Mouse (Mus musculus): Measurements from ENCODE around the gene Mprip.
A peak's percentile ranks its signal among the peaks of the same experiment; 100 is the strongest.
"Not testable (repeated sequence)": the region's sequence is repeated elsewhere in the genome, so short reads cannot be mapped to it uniquely, and the experiment has no call there.

The Mprip gene

DNA sequence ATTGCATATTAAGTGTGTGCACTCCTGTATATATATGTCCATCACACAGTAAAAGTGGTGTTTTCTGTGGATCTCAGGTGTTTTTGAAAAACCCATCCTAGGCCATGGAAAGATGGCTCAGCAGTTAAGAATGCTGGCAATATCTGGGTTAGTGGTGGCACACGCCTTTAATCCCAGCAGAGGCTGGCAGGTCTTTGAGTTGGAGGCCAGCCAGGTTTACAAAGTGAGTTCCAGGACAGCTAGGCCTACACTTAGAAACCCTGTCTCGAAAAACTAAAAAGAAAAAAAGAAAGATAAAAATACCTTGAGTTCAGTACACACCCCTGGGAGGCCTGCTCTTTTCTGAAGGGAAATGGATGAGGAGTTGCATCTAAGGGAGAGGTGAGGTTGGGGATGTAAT is 60.3 kb downstream of the Mprip start:
- no peak for DNase-seq

DNA sequence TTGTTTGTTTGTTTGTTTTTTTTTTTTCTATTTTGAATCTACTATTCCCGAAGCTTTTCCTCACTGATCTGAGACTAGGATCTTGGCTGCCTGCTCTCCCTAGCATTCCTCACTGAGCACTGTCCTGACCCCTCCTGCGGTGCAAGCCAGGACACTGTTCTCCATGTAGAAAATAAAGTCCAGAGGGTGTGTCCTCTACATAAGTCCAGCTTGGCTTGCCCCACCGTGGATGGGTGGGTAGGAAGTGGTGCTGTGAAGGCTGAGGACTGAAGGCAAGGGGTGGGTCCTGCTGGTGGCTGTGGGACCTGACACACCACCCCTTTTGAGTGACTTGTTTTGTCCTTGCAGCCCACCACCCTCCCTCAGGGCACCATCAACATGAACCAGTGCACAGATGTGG is 66.1 kb downstream of the Mprip start:
- DNase-seq, result peak; percentile 92

DNA sequence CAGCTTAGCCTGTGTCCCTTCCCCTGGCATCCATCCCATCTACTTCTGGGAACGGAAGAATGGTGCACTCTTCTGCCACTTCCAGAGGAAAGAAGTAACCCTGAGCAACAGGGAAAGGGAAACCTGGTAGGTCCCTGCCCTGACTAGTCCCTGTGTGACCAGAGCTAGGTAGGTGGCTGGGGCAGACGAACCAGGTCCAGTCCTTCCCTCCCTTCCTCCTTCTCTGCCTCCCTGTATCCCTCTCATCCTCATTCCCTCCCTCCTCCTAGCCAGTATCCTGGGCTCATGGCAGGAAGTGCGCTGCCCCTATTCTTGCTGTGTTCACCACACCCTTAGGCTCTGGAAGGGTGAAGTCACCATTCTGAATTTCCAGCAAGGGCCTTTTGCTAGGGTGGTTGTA is 70.7 kb downstream of the Mprip start:
- peak; percentile 93 for DNase-seq

DNA sequence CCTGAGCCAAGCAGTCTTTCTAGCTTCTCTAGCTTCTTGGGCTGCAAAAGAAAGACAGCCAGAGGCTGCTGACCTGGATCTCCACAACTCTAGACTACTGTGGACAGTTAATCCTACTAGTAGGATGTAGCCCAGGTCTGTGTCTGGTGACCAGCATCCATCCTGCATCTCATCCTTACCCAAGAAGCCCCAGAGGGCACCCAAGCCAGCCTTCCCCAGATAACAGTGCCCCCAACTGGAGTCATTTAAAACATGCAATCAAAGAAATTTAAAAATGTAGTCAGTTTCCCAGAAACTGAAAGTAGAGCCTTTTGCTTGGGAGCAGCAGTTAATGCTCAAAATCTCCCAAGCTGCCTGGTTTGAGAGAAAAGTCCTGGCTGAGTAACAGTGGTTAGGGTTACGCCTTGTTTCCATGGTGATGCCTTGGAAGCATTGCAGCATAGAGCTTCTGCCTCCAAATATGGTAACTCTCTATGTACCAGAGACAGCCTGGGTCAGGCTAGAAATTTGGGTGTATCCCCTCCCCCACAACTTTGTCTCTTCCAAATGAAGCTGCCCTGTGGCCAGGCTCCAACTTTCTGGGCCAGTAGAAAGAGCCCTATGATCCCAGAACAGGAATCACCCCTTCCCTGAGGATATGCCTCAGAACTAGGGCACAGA is 71.4 kb downstream of the Mprip start:
- DNase-seq, result peak; percentile 98

DNA sequence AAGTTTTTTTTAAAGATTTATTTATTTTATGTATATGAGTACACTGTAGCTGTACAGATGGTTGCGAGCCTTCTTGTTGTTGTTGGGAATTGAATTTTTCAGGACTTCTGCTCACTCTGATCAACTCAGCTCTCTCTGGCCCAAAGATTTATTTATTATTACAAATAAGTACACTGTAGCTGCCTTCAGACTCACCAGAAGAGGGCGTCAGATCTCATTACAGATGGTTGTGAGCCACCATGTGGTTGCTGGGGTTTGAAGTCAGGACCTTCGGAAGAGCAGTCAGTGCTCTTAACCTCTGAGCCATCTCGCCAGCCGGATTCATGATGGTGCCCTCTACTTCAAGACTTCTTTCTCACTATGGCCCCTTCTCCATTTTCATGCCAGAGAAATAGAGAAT is 72.5 kb downstream of the Mprip start:
- not testable (repeated sequence) for DNase-seq

DNA sequence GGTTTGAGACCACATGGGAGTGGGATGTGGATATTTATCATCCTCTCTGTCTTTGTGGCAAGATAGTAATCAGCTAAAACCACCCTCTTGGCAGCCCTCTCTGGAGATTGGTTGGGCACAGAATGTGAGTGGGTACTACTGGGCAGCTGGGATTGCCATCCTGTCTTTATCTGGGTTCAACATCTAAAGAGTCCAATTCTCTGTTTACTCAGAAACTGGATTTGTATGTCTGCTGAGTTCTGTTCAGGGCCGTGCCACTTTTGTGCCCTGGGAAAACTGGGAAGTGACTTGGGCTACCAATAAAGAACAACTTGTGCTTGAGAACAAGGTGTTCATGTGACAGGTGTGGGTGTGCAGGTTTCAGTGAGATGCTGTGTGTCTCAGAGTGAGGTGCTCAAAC is 73.2 kb downstream of the Mprip start:
- no peak for DNase-seq

DNA sequence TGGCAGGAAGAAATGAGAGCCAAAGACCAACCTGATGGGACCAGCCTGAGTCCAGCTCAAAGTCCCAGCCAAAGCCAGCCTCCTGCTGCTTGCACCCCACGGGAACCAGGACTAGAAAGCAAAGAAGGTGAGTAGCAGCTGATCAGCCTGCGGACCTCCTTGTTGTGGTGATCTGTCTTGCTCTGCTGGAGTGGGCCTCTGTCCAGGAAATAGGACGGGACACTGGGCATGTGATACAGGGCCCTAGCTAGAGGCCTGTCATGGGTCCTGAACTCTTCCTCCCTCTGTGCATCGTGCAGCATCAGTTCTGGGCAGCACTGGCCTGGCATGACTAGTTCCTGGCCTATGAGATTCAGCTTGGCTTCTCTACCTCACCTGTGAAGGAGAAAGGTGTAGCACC is 74.8 kb downstream of the Mprip start:
- DNase-seq, result not testable (repeated sequence)

DNA sequence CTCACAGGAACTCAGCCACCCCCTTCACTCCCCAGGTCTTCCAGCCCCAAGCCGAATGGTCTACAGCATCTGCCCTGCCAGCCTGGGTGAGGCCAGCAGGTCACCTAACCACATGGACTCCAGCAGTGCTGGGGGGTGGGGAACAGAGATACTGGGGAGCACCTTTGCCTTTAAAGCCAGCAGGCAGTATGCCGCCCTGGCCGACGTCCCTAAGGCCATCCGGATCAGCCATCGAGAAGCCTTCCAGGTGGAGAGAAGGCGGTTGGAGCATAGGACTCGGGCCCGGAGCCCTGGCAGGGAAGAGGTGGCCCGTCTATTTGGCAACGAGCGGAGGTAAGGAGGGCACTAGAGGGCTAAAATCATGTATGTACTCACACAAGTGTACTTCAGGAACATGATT is 76.1 kb downstream of the Mprip start:
- DNase-seq, result peak; percentile 89

DNA sequence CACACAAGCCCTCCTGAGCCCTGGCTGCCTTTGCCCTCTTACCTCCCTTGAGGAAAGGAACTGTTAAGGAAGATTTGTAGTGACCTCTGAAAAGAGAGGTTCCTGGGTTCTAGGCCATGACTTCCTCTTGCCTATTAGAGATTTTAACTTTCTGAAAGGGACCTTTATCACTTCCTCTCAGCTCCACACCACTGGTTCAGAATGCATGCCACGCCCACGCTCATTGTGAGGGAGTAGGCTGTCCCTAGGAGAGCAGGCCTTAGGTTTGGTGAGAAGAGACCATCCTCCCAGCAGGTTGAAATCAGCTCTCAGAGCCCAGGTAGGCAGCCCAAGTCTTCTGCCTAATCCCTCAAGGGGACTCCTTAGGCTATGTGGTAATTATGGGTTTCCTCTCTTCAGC is 78.9 kb downstream of the Mprip start:
- no peak for DNase-seq

DNA sequence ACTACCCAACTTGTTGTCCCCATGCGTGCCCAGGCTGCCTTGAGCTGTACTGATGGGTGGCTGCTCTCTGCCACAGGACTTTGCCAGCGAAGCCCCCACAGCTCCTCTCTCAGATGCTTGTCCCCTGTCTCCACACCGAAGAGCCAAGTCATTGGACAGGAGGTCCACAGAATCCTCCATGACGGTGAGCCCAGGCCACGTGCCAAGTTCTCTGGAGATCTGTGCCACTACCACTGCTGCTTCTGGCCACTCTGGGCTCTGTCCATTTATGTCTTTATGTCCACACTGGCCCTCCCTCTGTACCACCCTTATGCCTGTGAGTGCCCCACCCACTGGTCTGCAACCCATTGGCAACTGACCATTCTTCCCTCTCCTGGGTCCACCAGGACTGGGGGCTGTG is 80.8 kb downstream of the Mprip start:
- DNase-seq, result peak; percentile 89

DNA sequence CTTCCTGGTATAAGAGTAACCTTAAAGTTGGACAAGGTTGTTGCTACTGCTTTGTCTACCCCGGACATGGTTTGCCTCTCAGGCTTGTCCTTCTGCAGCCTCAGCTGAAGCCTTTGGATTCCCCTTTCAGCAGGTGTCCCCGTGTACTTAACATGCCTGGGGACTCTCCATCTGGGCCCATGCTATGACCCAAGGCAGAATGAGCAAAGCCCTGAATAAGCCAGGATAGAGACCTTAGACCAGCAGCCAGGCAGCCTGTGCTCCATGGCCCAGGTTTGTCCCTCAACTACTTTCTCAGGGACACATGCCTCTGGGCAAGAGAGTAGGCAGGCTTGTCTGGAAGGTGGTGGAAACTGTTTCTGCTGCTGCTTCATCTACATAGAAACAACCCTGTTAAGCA is 82.2 kb downstream of the Mprip start:
- DNase-seq, result no peak

DNA sequence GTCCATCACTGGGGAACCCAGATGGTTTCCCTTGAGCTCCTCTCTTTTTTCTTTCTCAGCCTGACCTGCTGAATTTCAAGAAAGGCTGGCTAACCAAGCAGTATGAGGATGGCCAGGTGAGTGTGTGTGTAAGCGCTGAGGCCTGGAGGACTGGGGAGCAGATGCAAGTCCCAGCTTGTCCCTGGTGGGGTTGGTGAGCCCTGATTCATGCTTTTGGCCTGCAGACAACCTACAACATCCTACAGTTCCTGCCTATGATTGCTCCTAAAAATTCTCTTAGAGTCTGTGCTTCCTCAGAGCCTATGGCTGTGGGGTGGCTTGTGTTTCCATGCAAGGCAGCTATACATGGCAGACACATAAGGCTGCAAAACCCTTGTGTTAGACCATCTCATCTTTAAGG is 82.6 kb downstream of the Mprip start:
- DNase-seq, result no peak

DNA sequence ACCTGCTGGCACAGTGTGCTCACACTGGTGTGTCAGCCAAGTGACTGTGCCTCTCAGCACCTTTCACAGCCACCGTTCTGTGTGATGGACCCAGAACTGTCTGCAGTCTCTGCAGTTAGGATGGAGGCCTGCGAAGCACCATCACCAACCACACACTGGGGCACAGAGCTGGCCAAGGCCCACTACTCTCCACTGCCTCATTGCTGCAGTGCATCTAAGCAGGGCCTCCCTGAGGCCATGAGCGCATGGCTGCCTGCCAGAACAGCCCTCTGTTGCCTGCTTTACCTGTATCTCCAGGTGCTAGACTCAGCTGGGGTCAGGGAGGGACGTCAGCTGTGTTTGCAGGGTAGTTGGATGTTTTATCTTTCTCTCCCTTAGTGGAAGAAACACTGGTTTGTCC is 83.3 kb downstream of the Mprip start:
- no peak for DNase-seq

DNA sequence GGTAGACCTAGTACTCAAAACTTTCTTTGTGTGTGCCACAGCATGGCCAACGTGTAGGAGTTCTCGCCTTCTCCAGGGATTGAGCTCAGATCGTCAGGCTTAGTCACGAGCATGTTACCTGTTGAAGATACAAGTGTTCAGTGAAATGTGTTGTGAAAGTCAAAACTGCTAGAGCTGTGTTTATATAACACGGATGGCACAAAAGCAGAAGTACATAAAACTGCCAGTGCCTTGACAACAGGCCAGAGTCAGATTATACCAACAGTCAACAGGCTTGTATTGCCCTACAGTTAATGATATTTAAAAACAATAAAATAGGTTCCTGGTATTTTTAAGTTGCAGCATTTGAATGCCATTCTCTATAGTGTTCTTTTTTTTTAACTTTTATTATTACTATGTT is 84.7 kb downstream of the Mprip start:
- DNase-seq, result no peak

DNA sequence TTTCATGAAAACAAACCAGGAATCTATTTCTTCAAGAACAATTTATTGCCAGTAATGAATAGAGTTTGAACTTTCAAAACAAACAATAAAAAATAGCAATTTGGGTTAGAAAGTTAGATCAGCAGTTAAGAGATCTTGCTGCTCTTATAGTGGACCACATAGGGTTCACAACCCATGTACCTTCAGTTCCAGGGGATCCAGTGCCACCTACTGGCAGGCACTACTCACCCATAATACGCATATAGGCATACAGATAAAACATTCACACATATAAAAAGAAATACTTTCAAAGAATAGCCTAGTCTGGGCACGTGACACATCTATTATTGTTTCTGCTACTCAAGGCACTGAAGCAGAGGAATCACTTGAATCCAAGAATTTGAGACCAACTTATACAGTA is 85.5 kb downstream of the Mprip start:
- DNase-seq, result no peak

DNA sequence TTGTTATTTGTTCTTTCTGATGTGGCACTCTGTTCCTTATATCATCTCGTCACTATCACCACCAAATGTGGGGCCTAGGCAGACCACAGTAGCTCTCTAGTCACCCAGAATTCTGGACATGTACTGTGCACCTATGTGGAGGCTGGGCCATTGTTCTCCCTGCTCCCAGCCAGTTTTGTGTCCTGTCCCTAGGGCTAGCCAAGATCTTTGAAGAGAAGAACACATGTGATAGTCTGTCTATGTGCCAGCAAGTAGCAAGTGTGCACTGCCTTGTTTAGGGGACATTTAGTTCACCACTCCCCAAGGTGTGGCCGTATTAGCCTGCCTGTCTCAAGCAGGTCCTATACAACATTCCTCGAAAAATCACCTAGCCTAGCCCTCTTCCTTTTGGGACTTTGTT is 87.9 kb downstream of the Mprip start:
- DNase-seq, result peak; percentile 94

DNA sequence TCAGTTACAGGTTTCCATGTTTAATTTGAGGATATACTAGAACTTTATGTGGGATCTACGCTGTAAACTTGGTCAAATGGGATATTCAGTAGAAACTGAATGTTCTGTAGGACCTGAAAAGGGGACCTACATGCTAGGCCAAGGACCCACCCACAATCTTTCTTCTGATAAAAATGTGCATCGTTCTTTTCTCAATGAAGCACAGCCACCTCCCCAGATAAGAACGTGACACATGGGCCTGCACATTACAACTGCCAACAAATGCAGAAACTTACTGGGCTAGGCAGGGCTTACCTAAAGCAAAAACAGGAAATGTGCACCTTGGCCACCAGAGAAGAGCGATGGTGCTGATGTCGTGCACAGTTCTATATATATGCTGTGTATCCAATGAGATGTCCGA is 93.4 kb downstream of the Mprip start:
- DNase-seq, result no peak

DNA sequence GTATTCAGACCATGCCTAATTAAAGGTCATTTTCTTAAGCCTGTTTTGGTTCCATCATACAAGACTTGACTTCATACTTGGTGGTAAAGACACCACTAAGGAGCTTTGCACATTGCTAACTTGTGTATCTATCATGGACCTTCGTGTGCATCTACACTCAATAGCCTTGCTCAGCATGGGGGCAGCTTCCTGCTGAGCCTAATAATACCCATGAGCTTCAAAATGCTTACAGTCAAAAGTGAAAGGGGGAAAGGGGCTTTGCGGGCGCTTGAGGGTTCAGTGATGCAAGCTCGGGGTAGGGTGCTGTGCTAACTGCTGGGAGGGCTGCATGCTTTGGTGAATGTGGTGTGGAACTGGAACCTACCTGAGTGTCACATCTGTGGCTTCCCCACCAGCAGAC is 95.2 kb downstream of the Mprip start:
- DNase-seq, result no peak

DNA sequence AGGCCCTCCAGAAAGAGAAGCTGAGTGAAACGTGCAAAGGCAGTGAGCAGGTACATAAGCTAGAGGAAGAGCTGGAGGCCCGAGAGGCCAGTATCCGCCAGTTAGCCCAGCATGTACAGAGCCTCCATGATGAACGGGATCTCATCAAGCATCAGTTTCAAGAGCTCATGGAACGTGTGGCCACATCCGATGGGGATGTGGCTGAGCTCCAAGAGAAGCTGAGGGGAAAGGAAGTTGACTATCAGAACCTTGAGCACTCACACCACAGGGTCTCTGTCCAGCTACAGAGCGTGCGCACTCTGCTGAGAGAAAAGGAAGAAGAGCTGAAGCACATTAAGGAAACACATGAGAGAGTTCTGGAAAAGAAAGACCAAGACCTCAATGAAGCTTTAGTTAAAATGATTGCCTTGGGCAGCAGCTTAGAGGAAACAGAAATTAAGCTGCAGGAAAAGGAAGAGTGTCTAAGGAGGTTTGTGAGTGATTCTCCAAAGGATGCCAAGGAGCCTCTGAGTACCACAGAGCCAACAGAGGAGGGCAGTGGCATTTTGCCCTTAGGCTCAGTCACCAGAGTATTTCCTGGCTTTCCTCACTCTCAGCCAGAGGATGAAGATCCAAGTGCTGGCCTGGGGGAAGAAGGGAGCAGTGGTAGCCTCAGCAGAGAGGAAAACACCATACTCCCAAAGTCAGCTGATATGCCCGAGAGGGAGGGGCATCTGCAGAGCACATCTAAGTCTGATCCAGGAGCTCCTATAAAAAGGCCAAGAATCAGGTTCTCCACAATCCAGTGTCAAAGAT is 97.3 kb downstream of the Mprip start:
- DNase-seq, result peak; percentile 91

DNA sequence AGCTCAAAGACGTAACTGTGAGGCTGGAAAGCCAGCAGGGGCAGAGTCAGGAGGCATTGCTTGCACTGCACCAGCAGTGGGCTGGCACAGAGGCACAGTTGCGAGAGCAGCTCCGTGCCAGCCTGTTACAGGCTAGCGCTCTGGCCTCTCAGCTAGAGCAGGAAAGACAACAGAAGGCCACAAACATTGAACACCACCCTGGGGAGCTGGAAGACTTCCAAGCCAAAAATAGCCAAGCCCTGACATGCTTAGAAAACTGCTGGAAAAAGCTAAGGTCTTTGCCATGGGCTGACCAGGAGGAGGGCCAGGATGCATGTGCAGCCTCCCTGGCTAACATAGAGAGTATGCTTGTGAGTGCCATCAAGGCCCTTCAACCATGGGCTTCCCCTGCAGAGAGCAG is 98.1 kb downstream of the Mprip start:
- DNase-seq, result peak; percentile 97

DNA sequence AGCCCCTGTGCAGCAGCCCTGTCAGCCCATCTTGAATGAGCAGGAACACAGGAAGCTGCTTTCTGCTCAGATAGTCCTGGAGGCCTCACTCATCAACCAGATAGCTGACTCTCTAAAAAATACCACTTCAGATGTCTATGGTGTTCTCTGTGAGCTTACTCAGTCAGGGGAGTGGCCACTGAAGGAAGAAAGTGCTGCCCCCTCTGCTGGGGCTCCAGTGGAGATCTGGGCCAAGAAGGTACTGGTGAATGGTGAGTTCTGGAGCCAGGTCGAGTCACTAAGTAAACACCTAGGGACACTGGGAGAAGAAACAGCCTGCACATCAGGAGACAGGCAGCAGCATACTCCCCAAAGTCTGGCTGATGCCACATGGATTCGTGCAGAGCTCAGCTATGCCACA is 98.5 kb downstream of the Mprip start:
- no peak for DNase-seq

DNA sequence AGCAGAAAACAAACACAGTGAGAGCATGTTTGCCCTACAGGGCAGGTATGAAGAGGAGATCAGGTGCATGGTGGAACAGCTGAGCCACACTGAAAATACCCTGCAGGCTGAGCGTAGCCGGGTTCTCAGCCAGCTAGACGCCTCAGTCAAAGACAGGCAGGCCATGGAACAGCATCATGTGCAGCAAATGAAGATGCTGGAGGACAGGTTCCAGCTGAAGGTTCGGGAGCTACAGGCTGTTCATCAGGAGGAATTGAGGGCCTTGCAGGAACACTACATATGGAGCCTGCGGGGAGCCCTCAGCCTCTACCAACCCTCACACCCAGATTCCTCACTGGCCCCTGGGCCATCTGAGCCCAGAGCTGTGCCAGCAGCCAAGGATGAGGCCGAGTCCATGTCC is 99.7 kb downstream of the Mprip start:
- no peak for DNase-seq

DNA sequence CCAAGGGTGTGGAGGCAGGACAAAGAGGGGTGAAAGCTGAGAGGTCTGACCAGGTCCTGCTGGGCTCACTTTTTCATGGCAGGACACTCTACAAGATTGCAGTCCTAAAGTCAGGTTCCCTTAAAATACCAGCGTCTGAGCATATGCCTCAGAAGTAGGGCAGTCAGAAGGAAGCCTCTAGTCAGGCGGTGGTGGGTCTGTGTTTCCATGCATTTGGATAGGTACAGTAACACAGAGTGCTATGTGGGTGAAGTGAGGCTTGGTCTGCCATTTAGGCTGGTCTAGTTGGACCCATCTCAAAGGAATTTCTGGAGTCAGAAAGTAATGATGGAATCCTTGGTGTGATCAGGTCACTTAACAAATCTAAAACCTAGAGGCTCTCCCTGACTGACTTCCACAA is 108.2 kb downstream of the Mprip start:
- no peak for DNase-seq

DNA sequence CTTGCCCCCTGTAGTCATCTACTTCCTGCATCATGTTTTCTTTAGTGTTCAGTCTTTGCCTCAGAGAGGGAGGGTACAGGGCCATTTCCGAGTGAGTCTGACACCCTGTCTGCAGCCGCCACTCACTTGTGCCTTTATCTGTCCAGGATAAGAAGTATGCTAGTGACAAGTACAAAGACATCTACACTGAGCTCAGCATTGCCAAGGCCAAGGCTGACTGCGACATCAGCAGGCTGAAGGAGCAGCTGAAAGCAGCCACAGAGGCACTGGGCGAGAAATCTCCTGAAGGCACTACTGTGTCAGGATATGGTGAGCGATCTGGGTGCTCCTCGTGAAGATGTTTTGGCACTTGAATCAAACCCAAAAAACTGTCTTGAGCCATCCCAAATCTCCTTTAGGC is 108.6 kb downstream of the Mprip start:
- no peak for DNase-seq

DNA sequence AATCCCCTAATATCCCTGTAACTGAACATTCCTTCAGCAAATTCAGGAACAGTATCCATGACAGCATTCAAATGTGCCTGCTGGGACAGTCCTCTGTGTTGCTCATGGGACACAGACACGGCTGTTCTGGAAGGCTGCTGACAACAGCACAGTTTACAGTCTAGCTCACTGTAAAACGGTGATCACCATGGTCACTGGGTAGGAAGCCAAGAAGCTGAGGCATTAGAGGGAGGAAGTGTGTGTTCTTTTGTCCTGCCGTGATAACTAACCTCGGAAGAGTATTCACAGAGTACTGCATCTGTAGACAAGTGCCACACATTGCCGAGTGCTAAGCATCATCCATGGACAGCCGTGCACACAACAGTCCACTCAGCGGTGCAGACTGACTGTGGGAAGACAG is 109.6 kb downstream of the Mprip start:
- no peak for DNase-seq
